Comparison of ENCODE assay signal across 16 mouse cellular contexts in the genomic region with DNA sequence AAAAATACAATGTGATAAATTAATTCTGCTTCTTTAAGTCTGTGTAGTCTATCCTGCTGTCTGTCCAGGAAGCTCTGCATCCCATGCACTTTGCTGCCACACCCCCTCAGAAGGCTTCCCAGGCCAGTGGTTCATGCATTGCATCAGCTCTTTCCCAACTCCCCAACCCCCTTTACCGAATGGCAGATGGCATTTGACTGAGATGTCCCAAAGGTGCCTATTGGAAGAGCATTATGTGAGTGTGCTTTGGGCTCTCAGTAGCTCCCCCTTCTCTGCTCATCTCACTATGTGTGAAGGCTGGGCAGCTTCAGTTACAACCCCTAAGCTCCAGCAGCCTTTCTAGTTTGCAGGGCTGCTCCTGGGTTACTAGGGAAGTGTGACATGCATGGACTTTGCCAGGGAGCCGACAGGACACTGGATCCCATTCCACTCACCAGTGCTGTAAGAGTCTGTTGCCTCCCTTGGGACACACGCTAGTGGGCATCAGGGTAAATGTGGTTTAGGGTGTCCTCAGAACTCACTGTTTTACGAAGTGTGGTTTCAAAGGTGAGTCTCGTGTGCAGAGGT. TPM values are rescaled to one million over a fixed set of nuclear protein-coding genes. Genes with fewer than 3 reads are reported as not detected.
A peak's percentile ranks its signal among the peaks of the same experiment; 100 is the strongest.
DNase-seq lines count a peak whose midpoint lies in the region; ATAC-seq lines count a peak whose summit lies in the region.
"Had no signal": no experiment of that assay in that cellular context is flagged by ENCODE, and none has a peak within 500 bp of the region (broad histone marks: within the 10 kb centered on the region; RNA-seq: fewer than 3 reads in every experiment).

No protein-coding gene starts in this region.

- H3K4me2 ChIP-seq in midbrain, embryonic 13.5 days (replicated peaks): no peak overlapping the region
- H3K4me2 ChIP-seq in intestine, embryonic 16.5 days (ENCODE audit: low read depth, low read length): no peak overlapping the region
- H3K4me2 ChIP-seq: embryonic facial prominence, embryonic 12.5 days; forebrain, embryonic 15.5 days; lung, embryonic 14.5 days; neural tube, embryonic 12.5 days had no signal

- no peaks in the 10 kb centered on the region for H3K27me3 ChIP-seq in midbrain, embryonic 13.5 days
- H3K27me3 ChIP-seq in midbrain, embryonic 10.5 days (ENCODE audit: low read depth, poor library complexity, severe bottlenecking): no peaks in the 10 kb centered on the region
- no peaks in the 10 kb centered on the region for H3K27me3 ChIP-seq in intestine, embryonic 16.5 days (replicated peaks; ENCODE audit: control insufficient read depth, insufficient read depth, low read length)
- H3K27me3 ChIP-seq: embryonic facial prominence, embryonic 12.5 days; forebrain, embryonic 15.5 days; neural tube, embryonic 12.5 days had no signal

- DNase-seq in gastrocnemius, adult 8-10 months (ENCODE audit: low spot score in 2 of 2): peak; percentile 10 to 38
- no peak for DNase-seq in gastrocnemius, postnatal 10 days
- no peak for DNase-seq in midbrain, embryonic 10.5 days (ENCODE audit: low spot score)
- DNase-seq in skeletal muscle tissue, adult 2 months (ENCODE audit: low read depth, low spot score): peak; percentile 46
- DNase-seq in natural killer cell, adult 2 months (ENCODE audit: low spot score in 2 of 2): no peak
- DNase-seq: cerebellum, adult 8-10 months; heart, adult 11 months; heart, postnatal 10 days; kidney, adult 18-20 months; lung, embryonic 14.5 days had no signal

- no peaks in the 10 kb centered on the region for H3K36me3 ChIP-seq in midbrain, embryonic 13.5 days
- H3K36me3 ChIP-seq in midbrain, embryonic 10.5 days: no peaks in the 10 kb centered on the region
- H3K36me3 ChIP-seq in intestine, embryonic 16.5 days (ENCODE audit: control insufficient read depth, insufficient read depth, low read length): no peaks in the 10 kb centered on the region
- H3K36me3 ChIP-seq: embryonic facial prominence, embryonic 12.5 days; forebrain, embryonic 15.5 days; neural tube, embryonic 12.5 days had no signal

- ATAC-seq in midbrain, embryonic 13.5 days: no peak
- ATAC-seq in intestine, embryonic 16.5 days: peak; percentile 25; the same call in 1 of the 2 replicates
- ATAC-seq: forebrain, embryonic 15.5 days had no signal

- H3K9me3 ChIP-seq in midbrain, embryonic 13.5 days: no peaks in the 10 kb centered on the region
- no peaks in the 10 kb centered on the region for H3K9me3 ChIP-seq in midbrain, embryonic 10.5 days (replicated peaks)
- no peaks in the 10 kb centered on the region for H3K9me3 ChIP-seq in intestine, embryonic 16.5 days (ENCODE audit: control insufficient read depth, low read length)
- H3K9me3 ChIP-seq: embryonic facial prominence, embryonic 12.5 days; forebrain, embryonic 15.5 days; neural tube, embryonic 12.5 days had no signal

- H3K27ac ChIP-seq in midbrain, embryonic 13.5 days: peak overlapping the region; percentile 51
- H3K27ac ChIP-seq in midbrain, embryonic 10.5 days (replicated peaks): no peak overlapping the region
- no peak overlapping the region for H3K27ac ChIP-seq in intestine, embryonic 16.5 days (ENCODE audit: low read length)
- H3K27ac ChIP-seq: embryonic facial prominence, embryonic 12.5 days; forebrain, embryonic 15.5 days; neural tube, embryonic 12.5 days had no signal

- no peak overlapping the region; the same call in 1 of the 2 replicates for H3K9ac ChIP-seq in midbrain, embryonic 13.5 days (replicated peaks)
- H3K9ac ChIP-seq in intestine, embryonic 16.5 days (ENCODE audit: low read depth, low read length): no peak overlapping the region
- H3K9ac ChIP-seq: embryonic facial prominence, embryonic 12.5 days; forebrain, embryonic 15.5 days; lung, embryonic 14.5 days; neural tube, embryonic 12.5 days had no signal

- peaks cover 54% of the 10 kb centered on the region for H3K4me1 ChIP-seq in midbrain, embryonic 13.5 days (replicated peaks)
- H3K4me1 ChIP-seq in midbrain, embryonic 10.5 days: peaks cover 47% of the 10 kb centered on the region
- H3K4me1 ChIP-seq in intestine, embryonic 16.5 days (ENCODE audit: control insufficient read depth, insufficient read depth, low read length): peaks cover 54% of the 10 kb centered on the region

- no peak overlapping the region for H3K4me3 ChIP-seq in midbrain, embryonic 13.5 days (replicated peaks)
- no peak overlapping the region for H3K4me3 ChIP-seq in midbrain, embryonic 10.5 days
- no peak overlapping the region for H3K4me3 ChIP-seq in intestine, embryonic 16.5 days (ENCODE audit: low read length)
- H3K4me3 ChIP-seq: embryonic facial prominence, embryonic 12.5 days; forebrain, embryonic 15.5 days; neural tube, embryonic 12.5 days had no signal

- WGBS in midbrain, embryonic 13.5 days: 72% methylated on average over 5 of the region's 5 CpGs
- 78% methylated on average over 5 of the region's 5 CpGs for whole genome bisulfite sequencing in midbrain, embryonic 10.5 days
- WGBS in intestine, embryonic 16.5 days: 50% methylated on average over 5 of the region's 5 CpGs

RNA-seq across cellular contexts. Expression of a gene that starts 9.4 kb away (rescaled TPM):
- total RNA-seq in gastrocnemius, adult 8-10 months (2022): 10 to 100 TPM; 27.5 to 30.3 (median 30.2) TPM
- total RNA-seq in gastrocnemius, postnatal 10 days (2021): 10 to 100 TPM; 30.3 to 37.2 TPM
- polyA plus RNA-seq in midbrain, embryonic 13.5 days (2015; fragmentation: Nextera tagmentation; extraction: Ambion mirVana): 20.0 and 22.8 TPM in 2 replicates
- 25.1 and 26.1 TPM in 2 replicates for polyA plus RNA-seq in midbrain, embryonic 10.5 days (2016; fragmentation: Nextera tagmentation; extraction: Ambion mirVana)
- 17.3 and 19.1 TPM in 2 replicates for polyA plus RNA-seq in intestine, embryonic 16.5 days (2015; fragmentation: Nextera tagmentation; extraction: Ambion mirVana)
- total RNA-seq: megakaryocyte, adult 5-6 weeks had no signal

Comparison
In these comparisons a context has a peak if more than half of its experiments do, and no peak if none do; other contexts are left out.
1. DNase-seq: peak in gastrocnemius, adult 8-10 months (2 of 2) and skeletal muscle tissue, adult 2 months (single experiment); none in gastrocnemius, postnatal 10 days (single experiment), midbrain, embryonic 10.5 days (single experiment) and natural killer cell, adult 2 months (0 of 2).